1 mouse cellular context compared by ENCODE assay signal in the genomic region with DNA sequence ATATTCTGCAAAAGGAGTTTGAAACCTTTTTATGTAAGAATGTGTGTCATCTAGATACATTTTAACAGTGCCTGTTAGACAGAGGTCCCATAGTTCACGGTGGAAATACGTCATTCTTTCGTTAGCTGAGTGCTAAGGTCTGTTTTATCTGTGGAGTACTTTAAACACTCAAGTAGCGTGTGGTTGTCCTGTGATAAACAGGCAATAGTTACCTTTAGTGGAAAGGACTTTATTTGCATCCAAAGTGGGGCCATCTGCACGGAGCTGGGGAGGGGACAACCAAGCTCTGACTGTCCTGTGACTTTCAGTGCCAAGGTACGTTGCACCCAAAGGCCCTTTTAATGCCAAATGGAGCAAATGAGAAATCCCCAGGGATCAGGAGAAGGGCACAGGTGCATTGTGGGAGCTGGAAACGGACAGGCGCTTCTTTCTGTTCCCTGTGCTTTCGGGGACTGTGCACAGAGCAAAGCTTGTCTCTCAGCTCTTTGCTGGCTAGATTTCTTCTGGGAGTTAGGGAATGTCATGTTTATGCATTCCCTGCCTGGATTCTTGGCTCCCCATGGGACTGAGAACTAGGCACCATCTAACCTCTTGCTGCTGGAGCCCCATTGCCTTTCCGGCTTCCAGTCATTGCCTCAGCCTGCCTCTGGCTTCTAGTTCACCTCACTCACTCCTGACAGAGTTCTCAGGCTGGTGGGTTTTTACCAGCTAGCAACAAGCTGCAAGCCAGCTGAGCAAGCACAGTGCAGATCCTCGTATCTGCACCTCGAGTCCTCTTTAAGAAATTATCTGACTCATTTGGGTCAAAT.
TF ChIP-seq lines count a peak whose summit lies in the region.

No protein-coding gene starts in this region.

TF ChIP-seq in CH12.LX, 34 proteins besides CTCF, POLR2A, EP300 and RAD21:
- TF ChIP-seq CHD1 (IDR thresholded peaks at IDR 0.05; ENCODE audit: low read depth, low read length) (no peak), GABPA (IDR thresholded peaks at IDR 0.05; ENCODE audit: insufficient replicate concordance, low read depth, low read length) (no peak), UBTF (IDR thresholded peaks at IDR 0.05; ENCODE audit: low read depth, low read length) (no peak), SMC3 (IDR thresholded peaks at IDR 0.05; ENCODE audit: low read depth, low read length) (no peak), IRF4 (IDR thresholded peaks at IDR 0.05; ENCODE audit: low read depth, low read length) (no peak), ETS1 (conservative IDR thresholded peaks at IDR 0.05; ENCODE audit: low read depth, low read length) (no peak), MAX (IDR thresholded peaks at IDR 0.05; ENCODE audit: low read length) (no peak), CHD2 (IDR thresholded peaks at IDR 0.05; ENCODE audit: low read length) (no peak), MEF2A (IDR thresholded peaks at IDR 0.05; ENCODE audit: borderline replicate concordance, low read depth, low read length) (no peak), NELFE (IDR thresholded peaks at IDR 0.05; ENCODE audit: low read depth, low read length) (no peak), MAZ (IDR thresholded peaks at IDR 0.05; ENCODE audit: low read depth, low read length) (no peak), RCOR1 (conservative IDR thresholded peaks at IDR 0.05; ENCODE audit: low read depth, low read length) (no peak), E2F4 (IDR thresholded peaks at IDR 0.05; ENCODE audit: insufficient replicate concordance, low read depth, low read length) (no peak), SIN3A (IDR thresholded peaks at IDR 0.05; ENCODE audit: low read length) (no peak), MAFK (IDR thresholded peaks at IDR 0.05; ENCODE audit: insufficient replicate concordance, low read length) (no peak), JUND (conservative IDR thresholded peaks at IDR 0.05; ENCODE audit: low read depth, low read length) (no peak)
